Mouse (Mus musculus) embryonic facial prominence, embryonic 15.5 days (tissue): ENCODE results near the gene Gata5. TPM values are rescaled to one million over a fixed set of nuclear protein-coding genes. Genes with fewer than 3 reads are reported as not detected.

Source experiments
- ATAC-seq: fragments of 200-750 bp; cut with Nextera tagmentation; 2 replicates; pipeline ENCODE4 v1.8.0; 2017; ENCODE audit warnings: low read depth, moderate TSS enrichment; ENCODE audit not compliant: insufficient number of reproducible peaks, low FRiP score, low TSS enrichment
- H3K27ac ChIP-seq: fragments of 300-500 bp; sonication (generic); replicated peaks from 2 replicates; pipeline ENCODE4 v1.5.1; 2015; ENCODE audit warnings: mild to moderate bottlenecking, inconsistent platforms
- H3K27me3 ChIP-seq: fragments of 300-500 bp; sonication (generic); 2 replicates; pipeline ENCODE4 v1.6.1; 2015; ENCODE audit warnings: inconsistent platforms
- H3K36me3 ChIP-seq: fragments of 300-500 bp; sonication (generic); 2 replicates; pipeline ENCODE4 v1.6.1; 2015; ENCODE audit warnings: mild to moderate bottlenecking, inconsistent platforms
- H3K4me1 ChIP-seq: fragments of 300-500 bp; sonication (generic); 2 replicates; pipeline ENCODE4 v1.6.1; 2015; ENCODE audit warnings: inconsistent platforms
- H3K4me2 ChIP-seq: fragments of 300-500 bp; sonication (generic); replicated peaks from 2 replicates; pipeline ENCODE4 v1.6.1; 2015; ENCODE audit warnings: mild to moderate bottlenecking, inconsistent platforms
- H3K4me3 ChIP-seq: fragments of 300-500 bp; sonication (generic); replicated peaks from 2 replicates; pipeline ENCODE4 v1.5.1; 2015; ENCODE audit warnings: mild to moderate bottlenecking, inconsistent platforms
- H3K9ac ChIP-seq: fragments of 300-500 bp; sonication (generic); 2 replicates; pipeline ENCODE4 v1.6.1; 2015; ENCODE audit warnings: inconsistent platforms
- H3K9me3 ChIP-seq: fragments of 300-500 bp; sonication (generic); replicated peaks from 2 replicates; pipeline ENCODE4 v1.6.1; 2016; ENCODE audit warnings: inconsistent platforms
- WGBS: fragments of 180-500 bp; shearing (Covaris S2); methylation state at CpG from one replicate; pipeline ENCODE4 v1.1.7; 2015; 5-methylcytosine and 5-hydroxymethylcytosine counted together
- polyA plus RNA-seq: library from polyadenylated mRNA; unstranded; fragments of >200 nt; fragmentation: Nextera tagmentation; extraction: Ambion mirVana; gene quantifications from 2 replicates; pipeline ENCODE4 v1.2.1, GENCODE M21; 2015

The Gata5 gene
- polyA plus RNA-seq, 1 experiment from 2014 or later, result not detected

- 28% methylated on average over 16 of the region's 16 CpGs for WGBS
- Histone ChIP-seq H3K27ac (peak within 1 kb of the TSS; percentile 72), H3K4me3 (peak within 1 kb of the TSS; percentile 32), H3K4me1 (0 out of 2 replicates have a peak, but pooled peaks cover 3% of the 10 kb centered on the region), H3K4me2 (peak within 1 kb of the TSS; percentile 35), H3K9ac (no peak within 1 kb of the TSS), H3K9me3 (no peaks in the 10 kb centered on the region), H3K36me3 (no peaks in the 10 kb centered on the region), H3K27me3 (no peaks in the 10 kb centered on the region)
- 0 out of 2 replicates have a peak, but pooled peaks have one; percentile 21 for ATAC-seq
Measured at GRCm38 (mm10) chr2:180289440-180290108, 44.9 kb downstream of the Gata5 start, which contains the start of gene Rbbp8nl. Rbbp8nl (minus strand) TSS chr2:180289879.

GRCm38 (mm10) chr2:180288966-180289365 is 45.5 kb downstream of the Gata5 start:
- Histone ChIP-seq H3K36me3 (no peaks in the 10 kb centered on the region), H3K27ac (no peak overlapping the region), H3K27me3 (no peaks in the 10 kb centered on the region), H3K4me1 (0 out of 2 replicates have a peak, but pooled peaks cover 3% of the 10 kb centered on the region), H3K9ac (no peak overlapping the region), H3K4me3 (peak overlapping the region; percentile 32), H3K9me3 (no peaks in the 10 kb centered on the region), H3K4me2 (peak overlapping the region; percentile 35)
- no peak for ATAC-seq
- WGBS, result 38% methylated on average over 11 of the region's 11 CpGs

- Histone ChIP-seq H3K9ac (no peak overlapping the region), H3K27me3 (0 out of 2 replicates have a peak, but pooled peaks cover 3% of the 10 kb centered on the region), H3K4me1 (peaks cover 8% of the 10 kb centered on the region), H3K27ac (no peak overlapping the region), H3K36me3 (no peaks in the 10 kb centered on the region), H3K9me3 (no peaks in the 10 kb centered on the region), H3K4me2 (no peak overlapping the region), H3K4me3 (no peak overlapping the region)
- no peak for ATAC-seq
- 84% methylated on average over 8 of the region's 8 CpGs for WGBS
Measured at GRCm38 (mm10) chr2:180279321-180279720, 55.2 kb downstream of the Gata5 start.

- ATAC-seq, result no peak
- H3K4me1 ChIP-seq, result peaks cover 15% of the 10 kb centered on the region
- 0 out of 2 replicates have a peak, but pooled peaks cover 3% of the 10 kb centered on the region for H3K27me3 ChIP-seq
- H3K9me3 ChIP-seq, result no peaks in the 10 kb centered on the region
- 52% methylated on average over 8 of the region's 8 CpGs for WGBS
- no peak overlapping the region for H3K9ac ChIP-seq
- H3K4me3 ChIP-seq, result no peak overlapping the region
- H3K4me2 ChIP-seq, result no peak overlapping the region
- no peak overlapping the region for H3K27ac ChIP-seq
- H3K36me3 ChIP-seq, result no peaks in the 10 kb centered on the region
Measured at GRCm38 (mm10) chr2:180277773-180278320, 56.7 kb downstream of the Gata5 start.

GRCm38 (mm10) chr2:180276851-180277259 is 57.6 kb downstream of the Gata5 start:
- WGBS, result 38% methylated on average over 8 of the region's 8 CpGs
- no peak overlapping the region for H3K27ac ChIP-seq

GRCm38 (mm10) chr2:180276385-180276784 is 58.1 kb downstream of the Gata5 start:
- Histone ChIP-seq H3K4me1 (peaks cover 29% of the 10 kb centered on the region), H3K27ac (no peak overlapping the region), H3K9ac (no peak overlapping the region), H3K27me3 (0 out of 2 replicates have a peak, but pooled peaks cover 3% of the 10 kb centered on the region), H3K9me3 (no peaks in the 10 kb centered on the region), H3K4me2 (no peak overlapping the region), H3K4me3 (no peak overlapping the region), H3K36me3 (no peaks in the 10 kb centered on the region)
- WGBS, result 52% methylated on average over 4 of the region's 4 CpGs
- ATAC-seq, result no peak

More at GRCm38 (mm10) chr2:180276851-180277259, 57.6 kb downstream of the Gata5 start:
- no peak overlapping the region for H3K9ac ChIP-seq
- no peak for ATAC-seq
- H3K4me2 ChIP-seq, result no peak overlapping the region
- peaks cover 24% of the 10 kb centered on the region for H3K4me1 ChIP-seq
- 0 out of 2 replicates have a peak, but pooled peaks cover 3% of the 10 kb centered on the region for H3K27me3 ChIP-seq
- H3K9me3 ChIP-seq, result no peaks in the 10 kb centered on the region
- no peak overlapping the region for H3K4me3 ChIP-seq
- no peaks in the 10 kb centered on the region for H3K36me3 ChIP-seq

GRCm38 (mm10) chr2:180275836-180276235 is 58.7 kb downstream of the Gata5 start:
- no peak overlapping the region for H3K9ac ChIP-seq
- H3K36me3 ChIP-seq, result 0 out of 2 replicates have a peak, but pooled peaks cover 1% of the 10 kb centered on the region
- peak overlapping the region; percentile 6; the same call in 1 of the 2 replicates for H3K4me2 ChIP-seq
- H3K9me3 ChIP-seq, result no peaks in the 10 kb centered on the region
- H3K27me3 ChIP-seq, result 0 out of 2 replicates have a peak, but pooled peaks cover 3% of the 10 kb centered on the region
- H3K4me3 ChIP-seq, result no peak overlapping the region
- H3K4me1 ChIP-seq, result peaks cover 30% of the 10 kb centered on the region
- no peak overlapping the region for H3K27ac ChIP-seq
- 1% methylated on average over 8 of the region's 8 CpGs for WGBS
- peak; percentile 44 for ATAC-seq

Other genes with a start within 250 kb of the Gata5 start
- 0.13 and 0.40 TPM in 2 replicates for gene Hrh3, start 230.2 kb downstream of the Gata5 start, polyA plus RNA-seq
- gene Osbpl2, start 215.4 kb downstream of the Gata5 start, polyA plus RNA-seq, result 42.6 and 43.0 TPM in 2 replicates
- gene Adrm1, start 163.2 kb downstream of the Gata5 start, polyA plus RNA-seq, result 176 and 190 TPM in 2 replicates
- gene Lama5, start 108.8 kb downstream of the Gata5 start, polyA plus RNA-seq, result 28.0 and 37.2 TPM in 2 replicates
- 599 and 606 TPM in 2 replicates for gene Rps21, start 77.3 kb downstream of the Gata5 start, polyA plus RNA-seq
- 13.5 and 14.2 TPM in 2 replicates for gene Cables2, start 61.2 kb downstream of the Gata5 start, polyA plus RNA-seq
- gene Rbbp8nl, start 44.8 kb downstream of the Gata5 start, polyA plus RNA-seq, result 1.5 and 1.8 TPM in 2 replicates
- gene Slco4a1, start 121.5 kb upstream of the Gata5 start, polyA plus RNA-seq, result 3.1 and 3.4 TPM in 2 replicates
- gene Ntsr1, start 165.3 kb upstream of the Gata5 start, polyA plus RNA-seq, result 0.32 and 0.45 TPM in 2 replicates
- gene Mrgbp, start 246.6 kb upstream of the Gata5 start, polyA plus RNA-seq, result 28.5 and 29.6 TPM in 2 replicates